Mouse (Mus musculus): ENCODE results near the gene Pbx1.

Pbx1 gene

GRCm38 (mm10) chr1:168307275-168308182 lies 124.5 kb downstream of the Pbx1 start:
- DNase-seq (ENCODE audit: extremely low spot score, low spot score): no peak

GRCm38 (mm10) chr1:168300505-168300904 lies 131.6 kb downstream of the Pbx1 start:
- no peak for DNase-seq (ENCODE audit: extremely low spot score, low spot score)

DNA sequence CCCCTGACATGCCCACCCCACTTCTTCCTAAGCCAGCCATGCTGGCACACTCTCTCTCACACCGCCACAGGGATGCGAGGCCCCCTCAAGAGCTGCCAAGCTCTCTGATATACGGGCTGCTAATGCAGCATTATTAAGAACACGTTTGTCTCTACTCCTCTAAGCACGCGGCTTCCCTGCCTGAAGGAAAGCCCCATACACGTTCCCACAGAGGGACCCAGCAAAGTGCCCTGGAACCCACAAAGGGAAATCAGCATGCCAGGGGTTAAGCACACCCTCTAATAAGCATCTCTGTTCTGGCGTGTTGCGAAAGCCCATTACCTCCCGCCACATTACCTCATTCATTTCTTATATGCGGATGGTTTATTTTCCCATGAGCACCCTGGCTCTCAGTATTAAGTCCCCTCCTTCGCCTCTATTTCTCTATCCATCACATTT lies 132.1 kb downstream of the Pbx1 start:
- no peak for DNase-seq (ENCODE audit: extremely low spot score, low spot score)

GRCm38 (mm10) chr1:168299181-168299580 lies 132.9 kb downstream of the Pbx1 start:
- no peak for DNase-seq (ENCODE audit: extremely low spot score, low spot score)

- DNase-seq (ENCODE audit: extremely low spot score, low spot score): no peak
Observed at GRCm38 (mm10) chr1:168296290-168296689, 135.8 kb downstream of the Pbx1 start.

DNA sequence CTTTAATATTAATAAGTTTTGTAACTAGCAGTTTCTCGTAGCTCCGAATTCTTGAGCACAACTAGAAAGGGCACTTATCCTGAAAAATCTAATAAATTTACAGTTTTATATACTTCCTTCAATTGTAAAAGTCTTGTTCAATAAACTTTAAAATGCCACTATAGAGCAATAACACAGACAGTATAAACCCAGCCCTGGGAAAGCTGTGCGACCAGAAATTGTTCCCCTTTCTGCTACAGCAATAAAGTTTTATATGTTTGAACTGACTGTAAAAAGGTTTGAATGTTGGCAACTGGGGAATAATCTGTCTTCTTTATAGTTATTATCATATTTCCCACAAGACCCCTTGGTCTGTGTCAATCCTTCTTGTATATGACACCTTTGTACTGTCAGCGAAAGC lies 136.3 kb downstream of the Pbx1 start:
- no peak for DNase-seq (ENCODE audit: extremely low spot score, low spot score)

- DNase-seq (ENCODE audit: extremely low spot score, low spot score): no peak
Observed at GRCm38 (mm10) chr1:168293673-168294072, 138.4 kb downstream of the Pbx1 start.

- no peak for DNase-seq (ENCODE audit: extremely low spot score, low spot score)
Observed at GRCm38 (mm10) chr1:168292106-168292505, 140.0 kb downstream of the Pbx1 start.

DNA sequence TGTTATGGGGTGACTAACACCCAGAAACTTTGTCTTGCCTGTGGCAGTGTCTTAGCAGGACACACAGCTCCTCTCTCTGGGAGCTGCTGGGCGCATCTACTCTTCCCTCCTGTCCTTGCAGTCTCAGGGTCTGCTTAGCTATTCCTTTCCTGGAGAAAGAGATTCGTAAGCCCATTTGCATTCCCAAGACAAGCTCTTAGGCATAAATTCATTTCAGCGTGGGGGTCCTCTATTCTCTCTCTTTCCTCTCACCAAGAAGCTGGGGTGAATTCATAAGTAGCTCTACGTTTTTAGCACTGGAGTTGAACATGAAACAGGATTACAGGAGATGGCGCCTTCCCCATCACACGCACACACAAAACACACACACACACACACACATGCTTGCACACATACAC lies 140.4 kb downstream of the Pbx1 start:
- no peak for DNase-seq (ENCODE audit: extremely low spot score, low spot score)

DNA sequence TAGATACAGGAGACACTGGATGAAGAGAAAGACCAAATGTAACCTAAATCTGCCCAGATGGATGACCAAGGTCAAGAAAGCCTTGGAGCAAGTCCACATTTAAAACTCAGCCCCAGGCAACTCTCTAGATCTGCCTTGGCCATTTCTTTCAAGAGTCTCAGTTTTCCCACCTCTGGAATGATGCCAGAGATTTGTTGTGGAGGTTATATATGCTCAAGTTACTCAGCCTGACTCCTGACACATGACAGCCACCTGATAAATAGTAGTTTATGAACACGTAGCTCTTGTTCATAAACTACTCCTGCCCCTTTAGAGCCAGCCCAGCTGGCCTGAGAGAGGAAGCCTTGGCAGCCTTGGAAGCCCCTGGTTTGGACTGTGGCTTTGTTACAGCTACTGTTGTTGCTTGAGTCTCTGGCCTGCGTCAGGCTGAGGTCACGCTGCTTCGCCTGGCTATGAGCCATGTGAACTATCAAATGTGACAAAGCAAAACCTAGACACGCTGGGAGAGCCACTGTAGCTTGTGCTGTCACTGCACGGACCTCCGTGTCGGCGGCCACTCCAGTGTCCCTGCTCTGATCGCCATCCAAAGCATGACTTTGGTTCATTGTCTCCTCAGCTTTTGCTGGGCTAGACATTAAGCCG lies 140.9 kb downstream of the Pbx1 start:
- DNase-seq (ENCODE audit: extremely low spot score, low spot score): no peak

- DNase-seq (ENCODE audit: extremely low spot score, low spot score): no peak
Observed at GRCm38 (mm10) chr1:168290236-168290985, 141.7 kb downstream of the Pbx1 start.

GRCm38 (mm10) chr1:168288891-168289545 lies 143.1 kb downstream of the Pbx1 start:
- no peak for DNase-seq (ENCODE audit: extremely low spot score, low spot score)

- peak; percentile 33 for DNase-seq (ENCODE audit: extremely low spot score, low spot score)
Observed at GRCm38 (mm10) chr1:168287843-168288591, 144.1 kb downstream of the Pbx1 start.

DNA sequence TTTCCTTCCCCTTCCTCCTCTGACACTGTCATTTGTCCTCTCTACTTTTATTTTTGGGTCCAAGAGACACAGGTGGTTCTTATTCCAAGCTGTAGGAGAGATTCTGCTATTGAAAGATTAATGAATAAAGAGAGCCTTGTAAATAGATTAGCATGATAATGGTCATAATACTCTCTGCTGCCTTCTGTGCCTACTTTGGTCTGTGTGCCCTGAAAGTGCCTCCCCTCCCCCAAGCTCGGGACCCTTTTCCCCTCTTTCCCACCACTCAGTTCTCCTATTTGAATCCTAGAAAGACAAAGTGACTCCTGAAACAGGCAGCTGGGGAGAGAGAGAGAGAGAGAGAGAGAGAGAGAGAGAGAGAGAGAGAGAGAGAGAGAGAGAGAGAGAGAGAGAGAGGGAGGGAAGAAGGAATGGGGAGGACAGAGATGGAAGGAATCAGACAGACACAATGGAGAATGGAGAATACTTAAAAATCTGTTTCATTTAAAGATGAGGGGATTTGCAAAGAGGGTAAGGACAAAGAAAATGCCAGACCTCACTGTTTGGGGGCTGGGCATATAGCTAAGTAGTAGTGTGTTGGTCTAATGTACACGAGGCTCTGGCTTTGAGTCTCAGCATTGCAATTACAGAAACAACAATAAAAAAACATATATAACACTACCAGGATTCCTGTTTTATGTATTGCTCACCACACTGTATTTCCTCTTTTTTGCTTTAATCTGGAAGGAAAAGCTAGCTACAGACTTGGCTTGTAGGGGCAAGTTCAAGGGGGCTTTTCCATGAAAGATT lies 145.0 kb downstream of the Pbx1 start:
- no peak for DNase-seq (ENCODE audit: extremely low spot score, low spot score)

GRCm38 (mm10) chr1:168284566-168285141 lies 147.4 kb downstream of the Pbx1 start:
- peak; percentile 44 for DNase-seq (ENCODE audit: extremely low spot score, low spot score)

DNA sequence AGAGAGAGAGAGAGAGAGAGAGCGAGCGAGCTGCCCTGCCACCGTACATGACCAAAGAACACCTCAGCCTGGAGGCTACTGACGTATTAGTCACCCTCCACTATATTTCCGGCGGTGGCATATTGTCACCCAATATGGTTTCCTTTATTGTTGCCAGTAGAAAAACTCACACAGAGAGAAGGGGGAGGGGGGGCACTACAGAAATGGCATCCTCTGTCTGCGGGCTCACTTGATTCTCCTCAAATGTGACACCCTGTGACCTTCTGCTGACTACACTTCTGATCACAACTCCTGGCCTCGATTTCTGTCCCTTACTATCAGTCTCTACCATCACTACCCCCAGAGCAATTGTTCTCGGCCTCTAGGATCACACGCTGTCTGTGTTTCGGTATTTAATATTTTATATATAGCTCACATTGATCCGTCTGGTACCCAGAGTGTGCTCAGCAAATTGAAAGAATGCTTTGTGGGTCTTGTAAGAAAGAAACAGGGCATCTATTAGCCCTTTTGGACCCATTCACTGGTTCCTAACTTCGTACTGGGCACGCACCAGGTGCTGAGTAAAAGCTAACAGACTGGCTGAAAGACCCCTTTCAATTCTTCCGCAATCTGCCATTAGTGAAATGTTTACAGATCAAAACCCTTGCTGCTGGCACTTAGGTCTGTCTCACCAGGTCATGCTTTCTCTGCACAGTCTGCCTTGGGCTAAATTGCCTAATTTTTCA lies 148.1 kb downstream of the Pbx1 start:
- DNase-seq (ENCODE audit: extremely low spot score, low spot score): no peak

- no peak for DNase-seq (ENCODE audit: extremely low spot score, low spot score)
Observed at GRCm38 (mm10) chr1:168283421-168283820, 148.6 kb downstream of the Pbx1 start.

DNA sequence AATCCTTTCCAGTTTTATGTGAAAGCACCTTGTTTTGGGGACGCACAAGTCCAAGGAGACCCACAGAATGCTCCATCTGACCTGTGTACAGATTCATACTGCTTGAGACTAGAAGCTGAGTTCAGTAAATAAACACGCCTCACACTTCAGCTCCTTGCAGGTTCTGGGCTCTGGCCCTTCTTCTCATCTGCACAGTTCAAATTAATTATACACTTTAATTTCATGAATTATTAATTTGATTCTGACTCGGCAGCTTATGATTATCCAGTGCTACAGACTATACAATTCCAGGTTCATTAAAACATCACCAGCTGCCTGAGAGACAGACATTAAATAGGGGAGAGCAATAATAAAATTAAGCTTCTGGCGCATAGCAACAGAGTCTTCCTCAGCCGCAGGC lies 156.4 kb downstream of the Pbx1 start:
- DNase-seq (ENCODE audit: extremely low spot score, low spot score): no peak

- DNase-seq (ENCODE audit: extremely low spot score, low spot score): no peak
Observed at GRCm38 (mm10) chr1:168274296-168274695, 157.8 kb downstream of the Pbx1 start.
